Mouse (Mus musculus) thymus, postnatal 14 days (tissue): ENCODE data around the gene Ccdc78.
A peak's percentile ranks its signal among the peaks of the same experiment; 100 is the strongest.
"Not testable (repeated sequence)": the region's sequence is repeated elsewhere in the genome, so short reads cannot be mapped to it uniquely, and the experiment has no call there.

Experiments
- DNase-seq: peaks from one replicate; pipeline ENCODE4 v3.0.0; 2021

Ccdc78 gene

GRCm38 (mm10) chr17:25783861-25784574 is 2.4 kb upstream of the Ccdc78 start:
- DNase-seq, result no peak

GRCm38 (mm10) chr17:25785281-25785745 is 1.1 kb upstream of the Ccdc78 start, which contains the start of gene Haghl:
Gene Haghl, minus strand, starts transcription at chr17:25785673.
- peak; percentile 95 for DNase-seq

DNA sequence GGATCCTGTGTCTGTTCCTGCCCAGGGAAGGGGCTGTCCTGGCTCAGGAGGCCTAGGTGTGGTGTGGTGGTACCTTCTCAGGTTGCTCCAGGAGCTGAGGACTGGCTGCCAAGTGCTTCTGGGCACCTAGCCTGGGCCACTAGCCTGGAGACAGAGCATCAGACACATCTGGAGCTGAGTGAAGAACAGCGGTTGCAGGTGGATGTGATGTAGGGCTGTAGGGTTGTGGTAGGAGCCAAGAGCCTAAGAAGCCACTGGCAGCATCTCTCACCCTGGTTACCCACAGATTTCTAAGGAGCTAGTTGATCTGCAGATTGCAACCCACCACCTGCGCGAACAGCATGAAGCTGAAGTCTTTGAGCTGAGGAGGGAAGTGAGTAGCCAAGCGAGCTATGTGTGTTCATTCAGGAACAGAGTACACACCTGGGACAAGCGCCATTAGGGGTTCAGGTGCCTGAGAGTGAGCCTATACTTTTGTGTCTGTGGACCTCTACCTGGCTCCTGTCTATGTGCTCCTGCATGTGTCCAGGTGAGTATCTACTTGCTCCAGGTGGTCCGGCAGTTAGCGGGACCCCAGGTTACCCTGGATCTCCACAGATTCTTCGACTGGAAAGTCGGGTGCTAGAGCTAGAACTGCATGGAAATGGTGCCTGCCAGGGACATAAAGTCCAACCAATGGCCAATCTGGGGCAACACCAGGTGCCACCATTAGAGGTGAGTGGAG is 563 bp downstream of the Ccdc78 start:
- DNase-seq, result no peak

- no peak for DNase-seq
These were observed 5.0 kb downstream of the Ccdc78 start for GRCm38 (mm10) chr17:25791320-25791842.

DNA sequence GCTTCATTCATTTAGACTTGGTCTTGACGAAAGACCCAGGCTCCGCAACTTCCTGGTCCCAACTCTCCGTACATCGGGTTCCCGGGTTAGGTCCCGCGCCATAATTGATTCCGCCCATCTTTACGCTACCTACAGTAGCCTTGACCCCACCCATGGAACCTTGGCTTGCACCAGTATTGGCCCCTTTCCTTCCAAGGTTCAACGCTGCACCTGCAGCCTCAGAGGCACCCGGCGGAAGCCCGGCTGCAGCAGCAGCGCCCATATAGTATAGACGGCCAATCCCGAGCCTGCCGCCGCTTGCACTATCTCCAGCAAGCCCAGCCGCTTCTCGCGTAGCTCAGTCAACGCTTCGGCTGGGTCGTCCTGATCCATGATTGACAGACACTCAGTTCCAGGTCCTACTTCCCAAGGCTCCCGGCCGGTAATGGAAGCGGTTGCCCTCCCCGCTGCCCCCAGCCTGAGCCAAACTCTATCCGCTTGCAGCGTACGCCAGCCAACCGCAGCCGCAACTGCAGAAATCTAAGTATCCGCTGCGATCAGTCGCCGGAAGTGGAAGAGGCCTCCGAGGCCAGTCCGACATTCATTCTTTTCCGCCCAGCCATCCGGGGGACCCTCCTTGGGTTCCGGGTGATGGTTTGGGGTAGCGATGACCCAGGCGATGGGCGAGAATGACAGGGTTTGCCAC is 5.6 kb downstream of the Ccdc78 start:
- DNase-seq, result peak; percentile 87

DNA sequence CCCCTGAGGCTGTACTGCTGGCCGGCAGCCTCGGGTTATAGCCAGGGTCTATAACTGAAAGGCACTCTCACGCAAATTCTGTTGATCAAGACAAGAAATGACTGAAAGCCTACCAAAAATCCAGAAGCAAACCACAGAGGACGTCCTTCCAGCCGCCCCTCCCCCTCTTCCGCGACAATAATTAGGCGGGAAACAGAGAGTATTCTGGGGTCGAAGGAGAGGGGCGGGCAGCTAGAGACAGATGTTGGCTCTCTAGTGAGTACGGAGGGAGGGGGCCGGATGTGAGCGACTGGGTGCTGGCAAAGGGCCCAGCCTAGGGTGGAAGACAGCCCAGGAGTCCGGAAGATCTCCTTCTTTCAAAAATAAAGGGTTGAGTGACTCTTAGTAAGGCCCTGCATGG is 6.2 kb downstream of the Ccdc78 start, which contains the start of gene Fam173a:
Gene Fam173a, minus strand, starts transcription at position 287 of the 400 bp plus-strand sequence.
- peak; percentile 90 for DNase-seq

GRCm38 (mm10) chr17:25794197-25794596 is 7.8 kb downstream of the Ccdc78 start:
- no peak for DNase-seq

GRCm38 (mm10) chr17:25794998-25795397 is 8.6 kb downstream of the Ccdc78 start:
- no peak for DNase-seq

- no peak for DNase-seq
These were observed 9.3 kb downstream of the Ccdc78 start, which contains the start of gene AC134908.4 for GRCm38 (mm10) chr17:25795609-25796092. Gene AC134908.4, minus strand, starts transcription at chr17:25795659.

DNA sequence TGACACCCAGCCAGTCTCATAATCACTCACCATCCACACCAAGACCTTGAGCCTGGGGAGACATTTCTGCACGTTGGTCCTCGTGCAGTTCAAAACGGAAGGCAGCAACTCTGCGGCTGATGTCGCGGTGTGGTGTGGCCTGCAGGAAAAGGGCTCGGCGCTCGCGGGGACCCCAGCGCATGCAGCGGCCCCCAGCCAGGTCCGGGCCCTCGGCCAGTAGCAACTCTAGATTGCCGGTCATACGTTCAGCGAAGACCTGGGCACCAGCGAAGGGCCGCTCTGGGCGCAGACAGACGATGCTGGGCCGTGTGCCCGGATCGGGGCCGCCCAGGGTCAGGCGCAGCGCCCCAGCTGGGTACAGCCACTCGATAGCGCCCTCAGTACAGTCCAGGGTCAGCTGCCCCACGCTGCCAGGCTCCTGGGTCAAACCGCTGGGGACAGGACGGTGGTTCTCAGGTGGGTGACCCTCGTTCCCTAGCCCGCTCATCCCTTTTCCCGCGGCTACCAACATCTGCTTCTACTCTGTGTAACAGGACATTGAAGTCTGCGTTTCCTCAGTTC is 9.9 kb downstream of the Ccdc78 start:
- DNase-seq, result peak; percentile 40

DNA sequence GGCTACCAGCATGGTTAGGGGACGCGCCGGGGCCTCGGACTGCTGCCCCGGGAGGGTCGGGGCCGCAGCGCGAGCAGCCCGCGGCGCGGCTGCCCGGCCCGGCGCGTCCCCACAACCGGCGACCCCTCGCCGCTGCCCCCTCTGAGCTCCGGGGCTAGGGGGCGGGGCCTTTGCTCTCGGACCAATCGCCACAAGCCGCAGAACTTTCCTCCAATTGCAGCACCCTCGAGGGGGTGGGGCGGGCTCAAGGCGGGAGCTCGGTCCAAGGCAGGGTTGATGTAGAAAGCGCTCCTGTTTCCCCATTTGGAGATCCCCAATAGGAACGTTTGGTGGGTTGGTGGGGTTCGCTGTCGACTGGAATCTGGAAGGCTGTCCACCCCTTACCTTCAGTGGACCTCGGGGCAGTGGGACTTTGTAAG is 10.6 kb downstream of the Ccdc78 start, which contains the start of gene Metrn:
Gene Metrn, minus strand, starts transcription at position 186 of the 419 bp plus-strand sequence.
- peak; percentile 95 for DNase-seq

DNA sequence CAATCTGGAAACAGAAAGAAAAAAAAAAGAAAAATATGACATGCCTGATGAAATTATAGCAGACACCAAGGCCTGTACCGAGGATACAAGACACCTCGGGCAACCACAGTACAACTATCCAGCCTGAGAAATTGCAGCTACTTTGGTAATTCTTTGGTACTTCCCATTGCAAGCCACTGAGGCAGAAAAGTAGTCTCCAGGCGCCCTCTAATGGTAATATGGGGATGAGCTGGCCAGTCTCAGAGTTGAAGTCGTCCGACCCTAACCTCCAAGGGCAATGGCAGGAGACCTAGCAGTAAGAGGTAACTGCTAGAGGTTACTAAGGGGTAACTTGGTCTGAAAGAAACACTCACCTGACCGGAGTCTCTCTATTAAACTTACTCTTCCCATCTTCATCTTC is 14.6 kb downstream of the Ccdc78 start:
- peak; percentile 80 for DNase-seq

GRCm38 (mm10) chr17:25802825-25803517 is 16.6 kb downstream of the Ccdc78 start:
- no peak for DNase-seq

DNA sequence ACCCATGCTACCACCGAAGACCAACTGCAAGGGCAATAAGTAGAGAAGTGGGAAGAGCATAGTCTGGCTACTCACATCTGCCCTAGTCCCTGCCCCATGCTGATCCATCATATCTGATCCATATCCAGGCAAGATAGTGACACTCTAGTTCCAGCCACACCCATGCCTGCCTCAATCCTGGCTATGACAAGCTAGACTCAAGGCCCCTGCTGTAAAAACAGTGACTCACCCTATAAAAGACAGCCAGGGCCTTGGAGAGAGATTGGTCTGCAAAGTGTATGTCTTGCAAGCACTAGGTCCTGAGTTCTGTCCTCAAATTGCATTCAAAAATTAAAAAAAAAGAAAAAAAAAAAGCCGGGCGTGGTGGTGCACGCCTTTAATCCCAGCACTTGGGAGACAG is 20.1 kb downstream of the Ccdc78 start:
- DNase-seq, result no peak

- not testable (repeated sequence) for DNase-seq
These were observed 21.1 kb downstream of the Ccdc78 start for GRCm38 (mm10) chr17:25807452-25807851.

GRCm38 (mm10) chr17:25808028-25808427 is 21.6 kb downstream of the Ccdc78 start:
- no peak for DNase-seq

GRCm38 (mm10) chr17:25808789-25809605 is 22.6 kb downstream of the Ccdc78 start, which contains the start of gene Fbxl16:
Gene Fbxl16, plus strand, starts transcription at chr17:25809085.
- DNase-seq, result no peak

DNA sequence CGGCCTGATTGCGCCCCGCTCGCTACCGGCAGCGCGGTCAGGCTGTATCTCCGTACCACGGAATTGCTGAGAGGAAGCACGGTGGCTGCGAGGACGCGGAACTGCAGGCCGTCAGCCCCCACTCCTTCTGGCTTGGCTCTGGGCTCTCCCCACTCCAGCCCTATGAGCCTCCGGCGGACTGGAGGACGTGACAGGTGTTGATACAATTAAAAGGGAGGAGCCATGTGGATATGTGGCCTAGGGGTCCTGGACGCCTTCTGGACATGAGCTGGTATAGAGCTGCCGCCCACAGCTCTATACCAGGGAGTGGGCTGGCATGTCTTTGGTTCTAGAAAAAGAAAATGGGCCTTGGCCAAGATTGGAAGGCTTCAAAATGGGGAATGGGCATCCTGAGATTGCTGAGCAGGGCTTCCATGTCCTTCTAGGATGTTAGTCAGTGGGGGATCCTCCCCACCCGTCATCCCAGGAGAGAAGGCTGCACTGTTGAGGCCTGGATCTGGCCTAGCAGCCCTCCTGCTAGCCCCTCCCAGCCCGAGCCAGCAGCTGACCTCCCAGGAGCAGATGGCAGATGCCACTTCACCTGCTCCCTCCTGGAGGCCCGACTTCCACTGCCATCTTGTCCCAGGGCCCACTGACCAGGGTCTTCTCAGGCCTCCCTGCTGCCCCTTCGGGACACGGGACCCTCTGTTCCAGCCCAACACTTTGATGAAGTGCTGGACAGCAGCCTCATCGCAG is 23.4 kb downstream of the Ccdc78 start:
- DNase-seq, result no peak

DNA sequence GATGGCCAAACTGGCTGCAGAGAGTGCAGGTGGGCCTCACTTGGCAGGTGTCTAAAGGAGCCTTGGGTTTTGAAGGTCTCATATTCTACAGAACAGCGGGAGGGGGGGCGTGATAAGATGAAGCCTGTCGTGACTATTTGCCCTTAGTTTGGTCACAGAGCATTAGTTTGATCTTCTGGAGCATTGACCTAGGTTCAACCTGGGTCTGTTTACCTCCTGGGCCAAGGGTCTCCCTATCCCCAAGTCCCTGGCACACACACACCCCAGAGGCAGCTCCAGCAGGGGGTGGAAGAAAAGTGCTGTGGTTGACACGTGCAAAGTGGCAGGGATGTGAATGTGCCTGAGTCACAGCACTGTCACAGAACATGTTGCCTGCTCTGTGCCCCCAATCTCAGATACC is 24.5 kb downstream of the Ccdc78 start:
- DNase-seq, result no peak

DNA sequence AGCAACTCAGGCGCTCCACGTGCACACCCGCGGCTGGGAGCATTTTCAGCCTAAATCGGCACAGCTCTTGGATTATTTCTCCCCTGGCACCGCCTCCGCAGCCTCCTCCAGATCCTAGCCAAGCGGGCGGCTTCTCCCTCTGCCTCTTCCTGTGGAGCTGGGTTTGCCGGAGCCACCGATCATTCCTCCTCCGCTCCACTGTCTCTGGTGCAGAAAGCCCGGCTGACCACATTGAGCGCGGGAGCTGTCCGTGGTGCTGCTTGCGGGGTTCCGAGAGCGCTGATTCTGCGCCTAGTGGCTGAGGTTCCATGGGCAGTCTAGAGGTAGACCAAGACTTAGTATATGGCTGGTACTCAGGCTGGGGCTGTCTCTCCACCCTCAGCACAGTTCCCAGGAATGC is 27.1 kb downstream of the Ccdc78 start:
- peak; percentile 84 for DNase-seq
